Mouse (Mus musculus) ES-E14 (cell line): ENCODE measurements around the gene Hist2h2bb.

ENCODE experiments used
- CHD2 ChIP-seq: IDR thresholded peaks from 2 replicates; pipeline ENCODE4 v1.6.1; 2014; ENCODE audit warnings: mild to moderate bottlenecking, low read depth, low read length, inconsistent platforms
- HCFC1 ChIP-seq: IDR thresholded peaks from 2 replicates; pipeline ENCODE4 v1.6.1; 2012; ENCODE audit warnings: low read length, inconsistent platforms, borderline replicate concordance; ENCODE audit not compliant: insufficient read depth

DNA sequence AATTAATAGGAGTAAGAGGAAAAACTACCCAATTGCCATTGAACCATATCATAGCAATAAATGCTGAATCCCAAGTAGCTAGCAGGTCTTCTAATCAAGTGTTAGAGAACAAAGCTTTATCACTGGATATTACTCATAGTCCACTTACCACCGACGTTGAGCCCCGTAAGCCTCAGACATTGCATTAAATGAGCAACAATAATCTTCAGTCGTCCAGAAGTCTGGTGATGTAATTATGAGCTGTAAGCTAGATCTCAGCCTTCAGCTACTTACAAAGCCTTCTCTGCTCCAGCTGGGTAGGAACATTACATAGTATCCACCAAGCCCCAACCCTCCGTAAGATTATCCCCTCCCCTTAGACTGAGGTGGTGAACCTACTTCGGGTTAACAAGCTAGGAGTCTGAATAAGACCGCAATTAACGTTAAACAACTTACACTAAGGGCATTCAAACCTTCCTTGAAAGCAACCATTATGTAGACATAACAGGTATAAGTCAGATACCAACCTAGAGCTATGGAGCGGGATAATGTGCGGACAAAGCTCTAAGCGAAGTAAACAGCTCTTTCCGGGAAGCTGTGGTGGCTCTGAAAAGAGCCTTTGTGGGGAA lies 31.5 kb upstream of the Hist2h2bb start:
- TF ChIP-seq CHD2 (no peak), HCFC1 (no peak)
